Mouse (Mus musculus): ENCODE data around the gene Krtap2-4. TPM values are rescaled to one million over a fixed set of nuclear protein-coding genes. Genes with fewer than 3 reads are reported as not detected.
"Not testable (repeated sequence)": the region's sequence is repeated elsewhere in the genome, so short reads cannot be mapped to it uniquely, and the experiment has no call there.

Gene Krtap2-4
- polyA plus RNA-seq, 1 experiment from 2014 or later = not detected

DNA sequence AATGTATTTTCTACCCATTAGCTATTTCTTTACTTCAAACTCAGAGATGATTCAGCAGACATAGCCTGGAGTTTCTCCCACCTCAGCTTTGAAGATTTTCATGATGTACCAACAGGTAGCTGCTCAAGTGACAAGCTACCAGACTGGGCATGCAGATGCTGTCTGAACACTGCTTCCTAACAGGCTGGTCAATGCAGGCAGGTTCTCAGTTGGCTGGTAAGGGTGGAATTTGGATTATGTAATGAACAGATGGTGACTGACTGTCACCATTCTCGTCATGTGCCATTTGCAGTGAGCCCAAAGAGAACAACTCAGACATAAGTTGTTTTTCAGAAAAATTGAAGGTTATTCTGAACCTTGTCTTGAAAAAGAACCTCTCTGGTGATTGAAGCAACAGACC is 5.5 kb downstream of the Krtap2-4 start:
- no peaks in the 10 kb centered on the region for H3K4me1 ChIP-seq (ENCODE audit: control insufficient read depth, insufficient read depth, low read length)
- WGBS = 70% methylated on average over 1 of the region's 1 CpGs

DNA sequence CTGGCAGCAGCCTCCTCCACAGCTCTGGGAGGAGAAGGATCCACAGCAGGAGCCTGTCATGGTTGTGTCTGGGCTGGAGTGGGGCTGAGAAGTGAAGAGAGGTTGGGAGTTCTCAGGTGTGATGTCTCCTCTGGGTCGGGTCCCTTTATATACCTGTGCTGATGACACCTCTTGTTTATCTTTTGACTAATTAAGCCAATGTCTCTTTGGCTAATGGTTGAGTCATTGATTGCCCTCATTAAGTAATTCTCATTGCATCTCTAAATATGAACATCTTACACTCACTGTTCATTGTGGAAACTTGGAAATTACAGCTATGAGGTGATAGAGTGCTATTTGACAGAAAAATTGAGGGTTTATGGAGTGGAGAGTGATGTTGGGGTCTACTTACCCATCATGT is 11.4 kb downstream of the Krtap2-4 start, which contains the start of gene Gm11938:
Gene Gm11938, minus strand, starts transcription at position 101 of the 400 bp plus-strand sequence.
- DNase-seq (ENCODE audit: low spot score); H3K9ac ChIP-seq (ENCODE audit: low read length); H3K27me3 ChIP-seq (ENCODE audit: control insufficient read depth, insufficient read depth, low read length); H3K27ac ChIP-seq (replicated peaks; ENCODE audit: low read depth, low read length); H3K4me3 ChIP-seq (ENCODE audit: low read depth, low read length); H3K4me2 ChIP-seq (ENCODE audit: low read depth, severe bottlenecking); H3K9me3 ChIP-seq (ENCODE audit: control insufficient read depth, low read length); H3K4me1 ChIP-seq (ENCODE audit: control insufficient read depth, insufficient read depth, low read length); H3K36me3 ChIP-seq (ENCODE audit: control insufficient read depth, insufficient read depth, low read length); ATAC-seq (ENCODE audit: insufficient number of reproducible peaks, low FRiP score, low TSS enrichment, low read depth): not testable (repeated sequence)
- WGBS = 45% methylated on average over 1 of the region's 1 CpGs

More for the DNA sequence above, 5.5 kb downstream of the Krtap2-4 start:
- Histone ChIP-seq H3K4me2 (ENCODE audit: low read depth, severe bottlenecking) (no peak overlapping the region), H3K36me3 (ENCODE audit: control insufficient read depth, insufficient read depth, low read length) (no peaks in the 10 kb centered on the region), H3K9ac (ENCODE audit: low read length) (no peak overlapping the region), H3K4me3 (ENCODE audit: low read depth, low read length) (no peak overlapping the region), H3K27ac (replicated peaks; ENCODE audit: low read depth, low read length) (no peak overlapping the region), H3K27me3 (ENCODE audit: control insufficient read depth, insufficient read depth, low read length) (no peaks in the 10 kb centered on the region), H3K9me3 (ENCODE audit: control insufficient read depth, low read length) (no peaks in the 10 kb centered on the region)
- ATAC-seq (ENCODE audit: insufficient number of reproducible peaks, low FRiP score, low TSS enrichment, low read depth) (no peak), DNase-seq (ENCODE audit: low spot score) (no peak)

DNA sequence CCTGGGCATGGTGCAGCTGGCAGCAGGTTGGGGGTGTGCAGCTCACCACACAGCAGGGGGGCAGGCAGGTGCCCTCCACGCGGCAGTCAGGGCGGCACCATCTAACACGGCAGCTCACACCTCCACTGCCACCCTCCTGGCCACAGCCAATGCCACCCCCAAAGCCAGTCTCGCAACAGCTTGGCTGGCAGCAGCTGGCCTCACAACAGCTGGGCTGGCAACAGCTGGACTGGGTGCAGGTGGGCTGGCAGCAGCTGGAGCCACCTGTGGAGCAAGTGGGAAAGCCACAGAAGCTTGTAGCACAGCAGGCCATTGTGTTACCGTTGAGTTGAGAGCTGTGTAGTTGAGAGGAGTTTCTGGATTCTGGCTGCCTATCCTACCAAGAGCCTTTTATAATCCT is 16.9 kb downstream of the Krtap2-4 start, which contains the start of gene Krtap9-3:
Gene Krtap9-3, minus strand, starts transcription at position 364 of the 400 bp plus-strand sequence.
- not testable (repeated sequence) for ATAC-seq (ENCODE audit: insufficient number of reproducible peaks, low FRiP score, low TSS enrichment, low read depth); H3K36me3 ChIP-seq (ENCODE audit: control insufficient read depth, insufficient read depth, low read length); H3K9ac ChIP-seq (ENCODE audit: low read length); H3K27ac ChIP-seq (replicated peaks; ENCODE audit: low read depth, low read length); H3K4me1 ChIP-seq (ENCODE audit: control insufficient read depth, insufficient read depth, low read length); H3K9me3 ChIP-seq (ENCODE audit: control insufficient read depth, low read length); H3K4me3 ChIP-seq (ENCODE audit: low read depth, low read length); DNase-seq (ENCODE audit: low spot score); H3K27me3 ChIP-seq (ENCODE audit: control insufficient read depth, insufficient read depth, low read length); H3K4me2 ChIP-seq (ENCODE audit: low read depth, severe bottlenecking)
- 80% methylated on average over 3 of the region's 6 CpGs for WGBS

DNA sequence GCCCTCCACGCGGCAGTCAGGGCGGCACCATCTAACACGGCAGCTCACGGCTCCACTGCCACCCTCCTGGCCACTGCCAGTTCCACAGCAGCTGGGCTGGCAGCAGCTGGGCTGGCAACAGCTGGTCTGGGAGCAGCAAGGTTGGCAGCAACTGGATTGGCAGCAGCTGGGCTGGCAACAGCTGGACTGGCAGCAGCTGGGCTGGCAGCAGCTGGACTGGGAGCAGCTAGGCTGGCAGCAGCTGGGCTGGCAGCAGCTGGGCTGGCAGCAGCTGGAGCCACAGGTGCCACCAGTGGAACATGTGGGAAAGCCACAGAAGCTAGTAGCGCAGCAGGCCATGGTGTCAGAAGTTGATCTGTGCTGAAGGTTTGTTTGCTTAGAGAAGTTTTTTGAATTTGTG is 23.7 kb downstream of the Krtap2-4 start, which contains the start of gene Krtap1-3:
Gene Krtap1-3, minus strand, starts transcription at position 359 of the 400 bp plus-strand sequence.
- no peak within 1 kb of the TSS for H3K9ac ChIP-seq (ENCODE audit: low read length)
- H3K9me3 ChIP-seq (ENCODE audit: control insufficient read depth, low read length) = no peaks in the 10 kb centered on the region
- no peak within 1 kb of the TSS for H3K4me3 ChIP-seq (ENCODE audit: low read depth, low read length)
- no peaks in the 10 kb centered on the region for H3K4me1 ChIP-seq (ENCODE audit: control insufficient read depth, insufficient read depth, low read length)
- H3K27ac ChIP-seq (replicated peaks; ENCODE audit: low read depth, low read length) = no peak within 1 kb of the TSS
- no peak for ATAC-seq (ENCODE audit: insufficient number of reproducible peaks, low FRiP score, low TSS enrichment, low read depth)
- H3K4me2 ChIP-seq (ENCODE audit: low read depth, severe bottlenecking) = no peak within 1 kb of the TSS
- DNase-seq (ENCODE audit: low spot score) = no peak
- WGBS = 83% methylated on average over 6 of the region's 6 CpGs
- H3K27me3 ChIP-seq (ENCODE audit: control insufficient read depth, insufficient read depth, low read length) = no peaks in the 10 kb centered on the region
- H3K36me3 ChIP-seq (ENCODE audit: control insufficient read depth, insufficient read depth, low read length) = no peaks in the 10 kb centered on the region

DNA sequence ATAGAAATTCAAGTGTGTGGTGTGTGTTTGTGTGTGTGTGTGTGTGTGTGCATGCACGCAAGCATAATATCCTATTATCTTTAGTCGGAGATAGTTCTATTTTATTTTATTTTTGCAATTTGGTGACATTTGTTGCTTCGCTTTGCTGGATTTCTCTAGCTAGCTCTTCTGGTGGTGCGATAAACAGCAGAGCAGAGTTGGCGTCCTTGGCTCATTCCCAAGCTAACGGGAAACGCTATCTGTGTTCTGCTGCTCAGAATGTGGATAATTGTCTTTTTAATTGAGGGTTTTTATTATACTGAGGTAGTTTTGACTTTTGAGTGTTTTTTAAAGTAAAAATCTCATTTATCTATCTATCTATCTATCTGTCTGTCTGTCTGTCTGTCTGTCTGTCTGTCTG is 29.6 kb downstream of the Krtap2-4 start:
- DNase-seq (ENCODE audit: low spot score) (no peak), ATAC-seq (ENCODE audit: insufficient number of reproducible peaks, low FRiP score, low TSS enrichment, low read depth) (no peak)
- Histone ChIP-seq H3K27me3 (ENCODE audit: control insufficient read depth, insufficient read depth, low read length) (no peaks in the 10 kb centered on the region), H3K4me2 (ENCODE audit: low read depth, severe bottlenecking) (no peak overlapping the region), H3K36me3 (ENCODE audit: control insufficient read depth, insufficient read depth, low read length) (no peaks in the 10 kb centered on the region), H3K9ac (ENCODE audit: low read length) (no peak overlapping the region), H3K4me1 (ENCODE audit: control insufficient read depth, insufficient read depth, low read length) (no peaks in the 10 kb centered on the region), H3K9me3 (ENCODE audit: control insufficient read depth, low read length) (no peaks in the 10 kb centered on the region), H3K4me3 (ENCODE audit: low read depth, low read length) (no peak overlapping the region), H3K27ac (replicated peaks; ENCODE audit: low read depth, low read length) (no peak overlapping the region)
- 89% methylated on average over 7 of the region's 7 CpGs for WGBS

DNA sequence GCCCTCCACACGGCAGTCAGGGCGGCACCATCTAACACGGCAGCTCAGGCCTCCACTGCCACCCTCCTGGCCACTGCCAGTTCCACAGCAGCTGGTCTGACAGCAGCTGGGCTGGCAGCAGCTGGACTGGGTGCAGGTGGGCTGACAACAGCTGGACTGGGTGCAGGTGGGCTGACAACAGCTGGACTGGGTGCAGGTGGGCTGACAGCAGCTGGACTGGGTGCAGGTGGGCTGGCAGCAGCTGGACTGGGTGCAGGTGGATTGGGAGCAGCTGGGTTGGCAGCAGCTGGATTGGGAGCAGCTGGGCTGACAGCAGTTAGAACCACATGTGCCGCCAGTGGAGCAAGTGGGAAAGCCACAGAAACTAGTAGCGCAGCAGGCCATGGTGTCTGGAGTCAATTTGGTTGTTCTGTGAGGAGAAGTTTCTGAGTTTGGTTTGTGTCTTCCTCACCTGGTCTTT is 31.4 kb downstream of the Krtap2-4 start, which contains the start of gene Krtap1-4:
Gene Krtap1-4, minus strand, starts transcription at position 410 of the 460 bp plus-strand sequence.
- Histone ChIP-seq H3K4me2 (ENCODE audit: low read depth, severe bottlenecking) (no peak within 1 kb of the TSS), H3K4me3 (ENCODE audit: low read depth, low read length) (no peak within 1 kb of the TSS), H3K9ac (ENCODE audit: low read length) (no peak within 1 kb of the TSS), H3K27ac (replicated peaks; ENCODE audit: low read depth, low read length) (no peak within 1 kb of the TSS), H3K9me3 (ENCODE audit: control insufficient read depth, low read length) (no peaks in the 10 kb centered on the region), H3K4me1 (ENCODE audit: control insufficient read depth, insufficient read depth, low read length) (no peaks in the 10 kb centered on the region), H3K36me3 (ENCODE audit: control insufficient read depth, insufficient read depth, low read length) (no peaks in the 10 kb centered on the region), H3K27me3 (ENCODE audit: control insufficient read depth, insufficient read depth, low read length) (no peaks in the 10 kb centered on the region)
- DNase-seq (ENCODE audit: low spot score) (peak; percentile 20), ATAC-seq (ENCODE audit: insufficient number of reproducible peaks, low FRiP score, low TSS enrichment, low read depth) (no peak)
- 65% methylated on average over 5 of the region's 5 CpGs for WGBS

DNA sequence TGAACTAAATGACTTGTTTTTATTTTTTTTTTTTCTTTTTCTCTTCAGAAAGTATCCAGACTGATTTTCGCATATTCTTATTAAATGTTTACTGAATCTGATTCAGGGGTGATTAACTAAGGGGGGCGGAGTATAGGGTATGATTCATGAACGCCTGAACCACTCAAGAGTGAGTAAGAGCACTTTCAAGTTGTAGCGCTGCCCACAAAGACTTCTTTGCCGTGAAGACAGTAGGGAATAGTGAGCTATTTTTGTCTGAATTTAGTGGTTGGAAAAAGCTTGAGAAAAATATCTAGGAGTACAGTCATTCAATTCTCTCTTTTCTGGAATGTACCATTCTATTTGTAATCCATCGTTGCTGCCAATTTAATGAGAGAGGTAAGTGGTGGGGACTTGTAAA is 33.1 kb downstream of the Krtap2-4 start:
- H3K4me1 ChIP-seq (ENCODE audit: control insufficient read depth, insufficient read depth, low read length) = no peaks in the 10 kb centered on the region
- no peaks in the 10 kb centered on the region for H3K27me3 ChIP-seq (ENCODE audit: control insufficient read depth, insufficient read depth, low read length)
- H3K4me3 ChIP-seq (ENCODE audit: low read depth, low read length) = no peak overlapping the region
- ATAC-seq (ENCODE audit: insufficient number of reproducible peaks, low FRiP score, low TSS enrichment, low read depth) (no peak), DNase-seq (ENCODE audit: low spot score) (no peak)
- WGBS = 89% methylated on average over 6 of the region's 6 CpGs
- no peak overlapping the region for H3K9ac ChIP-seq (ENCODE audit: low read length)
- no peaks in the 10 kb centered on the region for H3K36me3 ChIP-seq (ENCODE audit: control insufficient read depth, insufficient read depth, low read length)
- H3K27ac ChIP-seq (replicated peaks; ENCODE audit: low read depth, low read length) = no peak overlapping the region
- H3K9me3 ChIP-seq (ENCODE audit: control insufficient read depth, low read length) = no peaks in the 10 kb centered on the region
- no peak overlapping the region for H3K4me2 ChIP-seq (ENCODE audit: low read depth, severe bottlenecking)

DNA sequence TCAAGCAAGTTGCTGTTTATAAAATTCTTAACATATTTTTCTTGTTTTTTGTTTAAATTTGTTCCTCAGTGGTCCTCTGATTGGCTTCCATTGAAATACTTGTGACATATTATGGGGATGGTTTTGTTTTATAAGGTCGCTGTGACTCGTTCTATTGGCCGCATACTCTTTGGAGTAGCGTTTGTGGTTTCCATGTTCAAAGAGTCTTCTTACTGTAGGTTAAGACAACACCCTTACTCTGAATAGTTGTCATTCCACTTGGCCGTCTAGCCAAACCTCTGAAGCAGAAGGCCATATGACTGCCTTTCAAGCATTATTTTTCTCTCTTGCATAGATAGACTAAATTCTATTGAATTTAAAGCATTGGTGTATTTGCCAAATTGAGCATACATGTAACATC is 33.6 kb downstream of the Krtap2-4 start:
- Histone ChIP-seq H3K27ac (replicated peaks; ENCODE audit: low read depth, low read length) (no peak overlapping the region), H3K9ac (ENCODE audit: low read length) (no peak overlapping the region), H3K27me3 (ENCODE audit: control insufficient read depth, insufficient read depth, low read length) (no peaks in the 10 kb centered on the region), H3K4me1 (ENCODE audit: control insufficient read depth, insufficient read depth, low read length) (no peaks in the 10 kb centered on the region), H3K4me2 (ENCODE audit: low read depth, severe bottlenecking) (no peak overlapping the region), H3K9me3 (ENCODE audit: control insufficient read depth, low read length) (no peaks in the 10 kb centered on the region), H3K36me3 (ENCODE audit: control insufficient read depth, insufficient read depth, low read length) (no peaks in the 10 kb centered on the region), H3K4me3 (ENCODE audit: low read depth, low read length) (no peak overlapping the region)
- WGBS = 94% methylated on average over 5 of the region's 5 CpGs
- ATAC-seq (ENCODE audit: insufficient number of reproducible peaks, low FRiP score, low TSS enrichment, low read depth) (no peak), DNase-seq (ENCODE audit: low spot score) (no peak)

DNA sequence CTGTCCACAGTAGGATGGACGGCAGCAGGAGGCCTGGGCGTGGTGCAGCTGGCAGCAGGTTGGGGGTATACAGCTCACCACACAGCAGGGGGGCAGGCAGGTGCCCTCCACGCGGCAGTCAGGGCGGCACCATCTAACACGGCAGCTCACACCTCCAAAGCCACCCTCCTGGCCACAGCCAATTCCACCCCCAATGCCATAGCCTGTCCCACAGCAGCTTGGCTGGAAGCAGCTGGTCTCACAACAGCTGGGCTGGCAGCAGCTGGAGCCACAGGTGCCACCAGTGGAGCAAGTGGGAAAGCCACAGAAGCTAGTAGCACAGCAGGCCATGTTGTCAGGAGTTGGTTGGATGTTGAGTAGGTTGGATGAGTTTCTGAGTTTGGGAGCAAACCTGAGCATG is 34.0 kb downstream of the Krtap2-4 start, which contains the start of gene Krtap1-5:
Gene Krtap1-5, minus strand, starts transcription at position 381 of the 400 bp plus-strand sequence.
- H3K4me1 ChIP-seq (ENCODE audit: control insufficient read depth, insufficient read depth, low read length) = no peaks in the 10 kb centered on the region
- ATAC-seq (ENCODE audit: insufficient number of reproducible peaks, low FRiP score, low TSS enrichment, low read depth) (no peak), DNase-seq (ENCODE audit: low spot score) (no peak)
- WGBS = 77% methylated on average over 6 of the region's 6 CpGs
- H3K27ac ChIP-seq (replicated peaks; ENCODE audit: low read depth, low read length) = no peak within 1 kb of the TSS
- no peaks in the 10 kb centered on the region for H3K9me3 ChIP-seq (ENCODE audit: control insufficient read depth, low read length)
- no peak within 1 kb of the TSS for H3K9ac ChIP-seq (ENCODE audit: low read length)
- no peak within 1 kb of the TSS for H3K4me2 ChIP-seq (ENCODE audit: low read depth, severe bottlenecking)
- no peak within 1 kb of the TSS for H3K4me3 ChIP-seq (ENCODE audit: low read depth, low read length)
- H3K27me3 ChIP-seq (ENCODE audit: control insufficient read depth, insufficient read depth, low read length) = no peaks in the 10 kb centered on the region
- no peaks in the 10 kb centered on the region for H3K36me3 ChIP-seq (ENCODE audit: control insufficient read depth, insufficient read depth, low read length)
